Mouse (Mus musculus) heart, embryonic 11.5 days (tissue): ENCODE data around the gene Ucp1. TPM values are rescaled to one million over a fixed set of nuclear protein-coding genes. Genes with fewer than 3 reads are reported as not detected.

ENCODE experiments used
- ATAC-seq: fragments of 200-750 bp; cut with Nextera tagmentation; replicated peaks from 2 replicates; pipeline ENCODE4 v1.8.0; 2017; ENCODE audit warnings: moderate library complexity; ENCODE audit not compliant: insufficient number of reproducible peaks, low FRiP score, low TSS enrichment
- H3K27ac ChIP-seq: fragments of 300-500 bp; sonication (generic); 2 replicates; pipeline ENCODE4 v1.5.1; 2014; ENCODE audit warnings: mild to moderate bottlenecking, low read depth, low read length
- H3K27me3 ChIP-seq: fragments of 300-500 bp; sonication (generic); 2 replicates; pipeline ENCODE4 v1.6.1; 2014; ENCODE audit warnings: mild to moderate bottlenecking, low read length, mixed read lengths; ENCODE audit not compliant: control insufficient read depth, insufficient read depth
- H3K36me3 ChIP-seq: fragments of 300-500 bp; sonication (generic); 2 replicates; pipeline ENCODE4 v1.6.1; 2014; ENCODE audit warnings: mild to moderate bottlenecking, low read length, moderate library complexity, mixed read lengths; ENCODE audit not compliant: control insufficient read depth, insufficient read depth
- H3K4me1 ChIP-seq: fragments of 300-500 bp; sonication (generic); 2 replicates; pipeline ENCODE4 v1.6.1; 2014; ENCODE audit warnings: low read length; ENCODE audit not compliant: control insufficient read depth, insufficient read depth
- H3K4me2 ChIP-seq: fragments of 300-500 bp; sonication (generic); 2 replicates; pipeline ENCODE4 v1.6.1; 2014; ENCODE audit warnings: mild to moderate bottlenecking, moderate library complexity
- H3K4me3 ChIP-seq: fragments of 300-500 bp; sonication (generic); 2 replicates; pipeline ENCODE4 v1.5.1; 2014; ENCODE audit warnings: low read depth, low read length
- H3K9ac ChIP-seq: fragments of 300-500 bp; sonication (generic); 2 replicates; pipeline ENCODE4 v1.6.1; 2014; ENCODE audit warnings: mild to moderate bottlenecking, low read depth, low read length, moderate library complexity
- H3K9me3 ChIP-seq: fragments of 300-500 bp; sonication (generic); replicated peaks from 2 replicates; pipeline ENCODE4 v1.6.1; 2016; ENCODE audit warnings: low read length; ENCODE audit not compliant: control insufficient read depth
- polyA plus RNA-seq: library from polyadenylated mRNA; unstranded; fragments of >200 nt; fragmentation: Nextera tagmentation; extraction: Ambion mirVana; gene quantifications from 2 replicates; pipeline ENCODE4 v1.2.1, GENCODE M21; 2014

The Ucp1 gene
- polyA plus RNA-seq, 1 experiment from 2014 or later, result not detected

DNA sequence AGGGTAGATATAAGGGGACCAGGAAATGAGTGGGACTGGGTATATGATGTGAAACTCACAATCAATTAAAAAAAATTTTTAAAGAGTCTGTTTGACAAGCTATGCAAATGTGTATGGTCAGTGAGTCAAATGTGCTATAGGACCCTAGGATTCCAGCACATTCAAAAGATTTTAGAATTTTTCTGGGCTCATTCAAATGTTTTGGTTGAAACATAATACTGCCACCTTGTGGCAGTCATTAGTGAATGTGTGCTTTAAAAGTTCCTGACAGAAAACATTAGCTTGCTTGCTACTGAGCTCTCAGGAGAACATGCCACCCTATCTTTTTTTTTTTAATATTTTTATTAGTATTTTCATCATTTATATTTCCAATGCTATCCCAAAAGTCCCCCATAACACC lies 52.5 kb downstream of the Ucp1 start:
- no peak overlapping the region for H3K4me2 ChIP-seq

More for the DNA sequence above, 52.5 kb downstream of the Ucp1 start:
- Histone ChIP-seq H3K36me3 (no peaks in the 10 kb centered on the region), H3K4me3 (no peak overlapping the region), H3K27ac (no peak overlapping the region), H3K27me3 (no peaks in the 10 kb centered on the region), H3K4me1 (no peaks in the 10 kb centered on the region), H3K9ac (no peak overlapping the region), H3K9me3 (0 out of 2 replicates have a peak, but pooled peaks cover 2% of the 10 kb centered on the region)
- no peak for ATAC-seq

Other genes starting within 250 kb of the Ucp1 start
- gene Tbc1d9, start 125.0 kb upstream of the Ucp1 start, polyA plus RNA-seq, result 1.2 and 1.3 TPM in 2 replicates
- 0.56 and 0.72 TPM in 2 replicates for gene Gm10645, start 124.2 kb upstream of the Ucp1 start, polyA plus RNA-seq
- gene Elmod2, start 42.1 kb downstream of the Ucp1 start, polyA plus RNA-seq, result 12.7 and 14.0 TPM in 2 replicates
- not detected in 2 replicates for gene Mgat4d, start 58.1 kb downstream of the Ucp1 start, polyA plus RNA-seq
- 0.07 and 0.20 TPM in 2 replicates for gene Clgn, start 99.5 kb downstream of the Ucp1 start, polyA plus RNA-seq
- gene Scoc, start 168.0 kb downstream of the Ucp1 start, polyA plus RNA-seq, result 92.8 and 95.5 TPM in 2 replicates
- 0.08 TPM in 1 of 2 replicates, not detected in the other for gene Olfr370, start 245.4 kb downstream of the Ucp1 start, polyA plus RNA-seq